Mouse (Mus musculus): ENCODE measurements around the gene Cpox.

Gene Cpox

DNA sequence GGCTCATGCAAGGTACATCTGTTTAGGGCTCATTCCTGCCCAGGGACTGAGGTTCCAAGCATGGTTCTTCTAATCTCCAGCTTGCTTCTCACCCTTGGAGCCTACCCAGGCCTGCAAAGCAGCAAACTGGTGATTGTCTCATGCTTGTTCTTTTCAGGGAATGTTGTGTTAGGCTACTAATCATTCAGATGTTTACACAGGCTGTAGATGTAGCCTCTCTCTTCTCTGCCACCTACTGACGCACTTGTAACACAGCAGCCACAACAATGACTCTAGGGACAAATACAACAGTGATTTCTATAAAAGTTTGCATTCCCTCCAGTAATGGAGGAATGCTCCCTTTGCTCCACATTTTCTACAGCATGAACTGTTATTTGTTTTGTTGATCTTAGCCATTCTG is 81.2 kb downstream of the Cpox start:
- peak; percentile 59 for DNase-seq (ENCODE audit: low read depth, low spot score)

DNA sequence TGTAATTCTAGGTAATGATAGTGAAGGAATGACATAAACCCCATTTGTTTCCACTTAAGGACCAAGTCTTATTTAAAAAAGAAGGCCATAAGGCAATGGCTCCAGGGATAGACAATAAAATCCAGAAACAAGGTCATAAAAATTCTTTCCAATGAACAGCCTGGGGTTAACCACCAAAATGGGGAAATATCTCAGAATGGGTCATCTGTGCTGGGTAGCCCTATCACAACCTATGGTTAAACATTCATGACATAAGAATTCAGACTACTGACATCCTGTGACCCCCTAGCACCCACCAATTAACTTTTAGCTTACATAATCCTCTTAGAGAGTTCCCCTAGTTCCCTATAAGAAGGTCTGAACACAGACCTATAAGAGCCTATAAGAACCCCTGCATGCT is 86.1 kb downstream of the Cpox start:
- DNase-seq (ENCODE audit: low read depth, low spot score), result no peak

DNA sequence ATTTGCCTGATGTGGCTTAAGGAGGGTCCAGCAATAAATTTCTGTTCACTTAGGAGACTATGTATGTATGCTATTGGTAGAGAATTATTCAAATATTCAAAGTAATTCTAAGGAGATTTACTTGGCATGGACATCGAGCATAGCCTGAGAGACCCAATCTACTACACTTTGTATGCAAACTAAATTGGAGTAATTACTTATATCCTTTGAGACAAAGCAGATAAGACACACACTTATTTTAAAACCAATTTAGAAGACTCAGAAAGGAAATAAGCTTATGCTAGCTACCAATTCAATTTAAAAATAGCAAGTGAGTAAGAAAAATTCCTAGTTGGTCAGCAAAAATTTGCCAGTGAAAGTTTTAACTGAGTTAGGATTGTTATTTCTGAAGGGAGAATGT is 93.0 kb downstream of the Cpox start, which contains the start of gene Olfr172:
Gene Olfr172 (minus strand): TSS at position 101 of the 400 bp plus-strand sequence.
- DNase-seq (ENCODE audit: low read depth, low spot score), result no peak

Measured in 3T3-L1 (cell line).